ENCODE assay signal across 13 mouse cellular contexts in the genomic region with DNA sequence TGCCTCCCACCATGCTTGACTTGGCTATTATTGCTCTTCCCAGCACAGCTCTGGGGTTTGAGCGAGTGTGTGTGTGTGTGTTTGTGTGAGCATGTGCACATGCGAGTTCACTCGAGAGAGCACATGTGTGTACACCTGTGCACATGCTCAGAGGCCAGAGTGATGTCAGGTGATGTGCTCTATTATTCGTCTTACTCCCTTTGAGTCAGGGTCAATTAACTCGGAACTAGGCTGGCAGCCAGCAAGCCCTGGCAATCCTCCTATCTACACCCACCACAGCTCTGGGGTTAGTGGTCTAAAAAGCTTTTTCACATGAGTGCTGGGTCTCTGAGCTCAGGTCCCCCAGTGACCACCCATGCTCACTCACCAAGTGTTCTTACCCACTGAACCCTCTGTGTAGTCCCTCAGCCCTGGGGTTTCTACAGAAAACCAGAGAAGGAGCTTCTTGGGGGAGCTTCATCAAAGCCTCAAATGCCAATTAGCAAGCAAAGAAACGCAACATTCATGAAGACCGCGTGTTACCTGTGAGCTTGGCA. TPM values are rescaled to one million over a fixed set of nuclear protein-coding genes. Genes with fewer than 3 reads are reported as not detected.
A peak's percentile ranks its signal among the peaks of the same experiment; 100 is the strongest.
DNase-seq lines count a peak whose midpoint lies in the region; TF ChIP-seq lines count a peak whose summit lies in the region.
"Had no signal": no experiment of that assay in that cellular context is flagged by ENCODE, and none has a peak within 500 bp of the region (broad histone marks: within the 10 kb centered on the region; RNA-seq: fewer than 3 reads in every experiment).

No protein-coding gene starts in this region.

- H3K36me3 ChIP-seq in MEL (ENCODE audit: control insufficient read depth in 1 of 2, insufficient read depth in 2 of 2, low read length in 2 of 2), result peaks cover 0 to 29% of the 10 kb centered on the region in 2 experiments; a peak in 2 of 4 replicates
- H3K36me3 ChIP-seq: lung, embryonic 15.5 days had no signal

- H3K27me3 ChIP-seq in MEL (ENCODE audit: control insufficient read depth in 1 of 2, insufficient read depth in 2 of 2, low read length in 2 of 2), result no peaks in the 10 kb centered on the region
- H3K27me3 ChIP-seq: lung, embryonic 15.5 days had no signal

- peak; percentile 39 to 49; a peak in 2 of 4 replicates for TF ChIP-seq EP300 in MEL (IDR thresholded peaks at IDR 0.05; ENCODE audit: low read depth in 1 of 2, low read length in 2 of 2)

- H3K4me3 ChIP-seq in MEL (ENCODE audit: control insufficient read depth in 1 of 2, insufficient read depth in 1 of 2, low read depth in 2 of 2, low read length in 2 of 2), result no peak overlapping the region
- H3K4me3 ChIP-seq: limb, embryonic 10.5 days; lung, embryonic 15.5 days had no signal

- H3K9ac ChIP-seq in MEL (ENCODE audit: control insufficient read depth, low read depth, low read length, poor library complexity, severe bottlenecking), result no peak overlapping the region
- H3K9ac ChIP-seq: lung, embryonic 15.5 days had no signal

- peak; percentile 13 for DNase-seq in heart, postnatal 4 days
- no peak for DNase-seq in heart, postnatal 25 days (ENCODE audit: low spot score)
- DNase-seq in MEL (ENCODE audit: low read depth, low spot score), result peak; percentile 49
- peak; percentile 56 for DNase-seq in brain, embryonic 14.5 days (ENCODE audit: low read depth)
- DNase-seq in kidney, postnatal 10 days, result peak; percentile 52
- DNase-seq in spleen, postnatal 4 days (ENCODE audit: low spot score in 2 of 2), result no peak
- DNase-seq in thymus, postnatal 25 days, result no peak
- DNase-seq: cerebellum, adult 9-11 months; gastrocnemius, postnatal 25 days; heart, postnatal 10 days; midbrain, embryonic 14.5 days had no signal

- intact Hi-C loops in heart, postnatal 25 days (cut with DNase I), result no loop called here

- H3K79me2 ChIP-seq in MEL (ENCODE audit: control insufficient read depth, insufficient read depth, low read length, poor library complexity), result no peaks in the 10 kb centered on the region

- TF ChIP-seq CTCF in MEL (IDR thresholded peaks at IDR 0.05 in 2 of 3, conservative IDR thresholded peaks at IDR 0.05 in 1 of 3; ENCODE audit: control insufficient read depth in 1 of 3, insufficient read depth in 1 of 3, low read depth in 2 of 3, low read length in 3 of 3, poor library complexity in 1 of 3, severe bottlenecking in 1 of 3), result no peak
- no peak for TF ChIP-seq CTCF in brain, embryonic 14.5 days (IDR thresholded peaks at IDR 0.05; ENCODE audit: borderline replicate concordance, extremely low read depth, insufficient read depth, insufficient read length)

- no peaks in the 10 kb centered on the region for H3K9me3 ChIP-seq in MEL (replicated peaks; ENCODE audit: insufficient read depth, low read length)
- H3K9me3 ChIP-seq: limb, embryonic 10.5 days; lung, embryonic 15.5 days had no signal

- H3K27ac ChIP-seq in MEL (ENCODE audit: control insufficient read depth, low read depth, low read length), result no peak overlapping the region
- H3K27ac ChIP-seq: limb, embryonic 10.5 days; lung, embryonic 15.5 days had no signal

- TF ChIP-seq POLR2A in MEL (IDR thresholded peaks at IDR 0.05; ENCODE audit: control insufficient read depth in 1 of 2, insufficient read depth in 1 of 2, low read depth in 1 of 2, low read length in 2 of 2, poor library complexity in 1 of 2), result no peak
- no peak for TF ChIP-seq POLR2A in brain, embryonic 14.5 days (IDR thresholded peaks at IDR 0.05; ENCODE audit: borderline replicate concordance, extremely low read depth, insufficient read depth, insufficient read length, poor library complexity, severe bottlenecking)

- H3K4me1 ChIP-seq in MEL (ENCODE audit: control insufficient read depth in 1 of 2, insufficient read depth in 2 of 2, low read length in 2 of 2), result peaks cover 16 to 26% of the 10 kb centered on the region in 2 experiments

- TF ChIP-seq RAD21 in MEL (IDR thresholded peaks at IDR 0.05; ENCODE audit: low read depth, low read length), result no peak

TF ChIP-seq in MEL, 35 proteins besides CTCF, POLR2A, EP300 and RAD21:
- TF ChIP-seq USF1 (IDR thresholded peaks at IDR 0.05; ENCODE audit: low read depth, low read length) (peak; percentile 34; the same call in 1 of the 2 replicates), ETS1 (IDR thresholded peaks at IDR 0.05; ENCODE audit: low read depth, low read length) (0 out of 2 replicates have a peak, but pooled peaks have one; percentile 32), ZMIZ1 (IDR thresholded peaks at IDR 0.05; ENCODE audit: low read depth, low read length) (no peak), ZNF384 (IDR thresholded peaks at IDR 0.05; ENCODE audit: low read depth, low read length) (no peak), TBP (IDR thresholded peaks at IDR 0.05; ENCODE audit: low read depth, low read length) (no peak), SIN3A (IDR thresholded peaks at IDR 0.05; ENCODE audit: low read length) (no peak), CHD1 (IDR thresholded peaks at IDR 0.05; ENCODE audit: low read depth, low read length) (no peak), GABPA (IDR thresholded peaks at IDR 0.05; ENCODE audit: low read depth, low read length) (no peak), TCF12 (IDR thresholded peaks at IDR 0.05; ENCODE audit: low read depth, low read length) (peak; percentile 57), ELF1 (IDR thresholded peaks at IDR 0.05; ENCODE audit: low read depth, low read length) (no peak), MXI1 (IDR thresholded peaks at IDR 0.05; ENCODE audit: low read depth, low read length) (no peak), KAT2A (conservative IDR thresholded peaks at IDR 0.05; ENCODE audit: low read depth, low read length) (no peak), GATA1 (IDR thresholded peaks at IDR 0.05; ENCODE audit: low read depth, low read length) (no peak), POLR2AphosphoS2 (IDR thresholded peaks at IDR 0.05; ENCODE audit: low read length) (no peak), BHLHE40 (IDR thresholded peaks at IDR 0.05; ENCODE audit: borderline replicate concordance, low read depth, low read length) (peak; percentile 25; the same call in 1 of the 2 replicates), TAL1 (IDR thresholded peaks at IDR 0.05; ENCODE audit: low read length) (peak; percentile 47; the same call in 1 of the 2 replicates), ZKSCAN1 (IDR thresholded peaks at IDR 0.05; ENCODE audit: low read depth, low read length) (no peak), UBTF (IDR thresholded peaks at IDR 0.05; ENCODE audit: borderline replicate concordance, insufficient read depth, low read depth, low read length) (no peak), NRF1 (IDR thresholded peaks at IDR 0.05; ENCODE audit: insufficient read depth, low read depth, low read length, poor library complexity, severe bottlenecking) (peak; percentile 36; the same call in 1 of the 2 replicates), NELFE (IDR thresholded peaks at IDR 0.05; ENCODE audit: low read depth, low read length) (no peak), MEF2A (IDR thresholded peaks at IDR 0.05; ENCODE audit: extremely low read depth, insufficient replicate concordance, low read depth, low read length, poor library complexity, severe bottlenecking) (no peak), MAZ (IDR thresholded peaks at IDR 0.05; ENCODE audit: low read depth, low read length) (no peak), CHD2 (IDR thresholded peaks at IDR 0.05; ENCODE audit: low read length) (no peak), MYB (IDR thresholded peaks at IDR 0.05; ENCODE audit: low read depth, low read length) (no peak), SMC3 (IDR thresholded peaks at IDR 0.05; ENCODE audit: low read depth, low read length) (no peak), MAX (IDR thresholded peaks at IDR 0.05; ENCODE audit: low read length) (peak; percentile 52; the same call in 1 of the 2 replicates), POLR2AphosphoS5 (IDR thresholded peaks at IDR 0.05; ENCODE audit: borderline replicate concordance, low read depth, low read length) (no peak), USF2 (IDR thresholded peaks at IDR 0.05; ENCODE audit: borderline replicate concordance in 1 of 2, insufficient read depth in 1 of 2, low read depth in 1 of 2, low read length in 2 of 2) (no peak)
TF ChIP-seq in MEL: peak in this region for 7.

RNA-seq across cellular contexts. Expression of a gene that starts 11.4 kb away (rescaled TPM):
- 1 to 10 TPM; 3.7 to 3.9 TPM for total RNA-seq in heart, postnatal 4 days (2021)
- 1 to 10 TPM; 1.2 to 1.7 TPM for total RNA-seq in heart, postnatal 25 days (2021)
- total RNA-seq in MEL (2012; rRNA removed), result 2.2 and 2.5 TPM in 2 replicates
- polyA plus RNA-seq in MEL (2012; ENCODE audit: insufficient read depth in 1 of 2, insufficient read length in 2 of 2, low read depth in 1 of 2, low replicate concordance in 2 of 2, missing spikeins in 1 of 2), result 1 to 10 TPM in 1 of 2 experiments, not detected in 1; 6.2 TPM
- polyA plus RNA-seq in brain, embryonic 14.5 days (2012; rRNA removed), result 34.9 and 50.5 TPM in 2 replicates

RNA-seq across cellular contexts. Expression of a gene that starts 56.7 kb away (rescaled TPM):
- total RNA-seq in heart, postnatal 4 days (2021), result 10 to 100 TPM; 10.2 to 10.4 TPM
- 1 to 10 TPM; 1.6 to 2.4 TPM for total RNA-seq in heart, postnatal 25 days (2021)
- 1.8 and 2.0 TPM in 2 replicates for total RNA-seq in MEL (2012; rRNA removed)
- polyA plus RNA-seq in MEL (2012; ENCODE audit: insufficient read depth in 1 of 2, insufficient read length in 2 of 2, low read depth in 1 of 2, low replicate concordance in 2 of 2, missing spikeins in 1 of 2), result 1 to 10 TPM in 1 of 2 experiments, not detected in 1; 5.8 TPM
- polyA plus RNA-seq in brain, embryonic 14.5 days (2012; rRNA removed), result 29.6 and 33.9 TPM in 2 replicates

Comparison
In these comparisons a context has a peak if more than half of its experiments do, and no peak if none do; other contexts are left out.
1. DNase-seq: peak in heart, postnatal 4 days (single experiment), MEL (single experiment), brain, embryonic 14.5 days (single experiment) and kidney, postnatal 10 days (single experiment); none in heart, postnatal 25 days (single experiment), spleen, postnatal 4 days (0 of 2) and thymus, postnatal 25 days (single experiment).